Mouse (Mus musculus) intestine, embryonic 15.5 days (tissue): ENCODE measurements around the gene Foxo3. TPM values are rescaled to one million over a fixed set of nuclear protein-coding genes. Genes with fewer than 3 reads are reported as not detected.

Source experiments
- ATAC-seq: fragments of 200-750 bp; cut with Nextera tagmentation; 2 replicates; pipeline ENCODE4 v1.8.0; 2017; ENCODE audit warnings: moderate TSS enrichment, moderate library complexity
- H3K27ac ChIP-seq: fragments of 300-500 bp; sonication (generic); 2 replicates; pipeline ENCODE4 v1.5.1; 2015; ENCODE audit warnings: mild to moderate bottlenecking, inconsistent platforms
- H3K27me3 ChIP-seq: fragments of 300-500 bp; sonication (generic); replicated peaks from 2 replicates; pipeline ENCODE4 v1.6.1; 2015; ENCODE audit warnings: inconsistent platforms
- H3K36me3 ChIP-seq: fragments of 300-500 bp; sonication (generic); 2 replicates; pipeline ENCODE4 v1.6.1; 2015; ENCODE audit warnings: inconsistent platforms
- H3K4me1 ChIP-seq: fragments of 300-500 bp; sonication (generic); replicated peaks from 2 replicates; pipeline ENCODE4 v1.6.1; 2015; ENCODE audit warnings: inconsistent platforms
- H3K4me2 ChIP-seq: fragments of 300-500 bp; sonication (generic); replicated peaks from 2 replicates; pipeline ENCODE4 v1.6.1; 2015; ENCODE audit warnings: mild to moderate bottlenecking, inconsistent platforms
- H3K4me3 ChIP-seq: fragments of 300-500 bp; sonication (generic); replicated peaks from 2 replicates; pipeline ENCODE4 v1.5.1; 2015; ENCODE audit warnings: inconsistent platforms
- H3K9ac ChIP-seq: fragments of 300-500 bp; sonication (generic); 2 replicates; pipeline ENCODE4 v1.6.1; 2015; ENCODE audit warnings: inconsistent platforms
- H3K9me3 ChIP-seq: fragments of 300-500 bp; sonication (generic); 2 replicates; pipeline ENCODE4 v1.6.1; 2016; ENCODE audit warnings: inconsistent platforms
- WGBS: fragments of 180-500 bp; shearing (Covaris S2); methylation state at CpG from one replicate; pipeline ENCODE4 v1.1.7; 2015; 5-methylcytosine and 5-hydroxymethylcytosine counted together
- polyA plus RNA-seq: library from polyadenylated mRNA; unstranded; fragments of >200 nt; fragmentation: Nextera tagmentation; extraction: Ambion mirVana; gene quantifications from 2 replicates; pipeline ENCODE4 v1.2.1, GENCODE M21; 2015

The Foxo3 gene
- polyA plus RNA-seq, 1 experiment from 2014 or later = 7.6 TPM

DNA sequence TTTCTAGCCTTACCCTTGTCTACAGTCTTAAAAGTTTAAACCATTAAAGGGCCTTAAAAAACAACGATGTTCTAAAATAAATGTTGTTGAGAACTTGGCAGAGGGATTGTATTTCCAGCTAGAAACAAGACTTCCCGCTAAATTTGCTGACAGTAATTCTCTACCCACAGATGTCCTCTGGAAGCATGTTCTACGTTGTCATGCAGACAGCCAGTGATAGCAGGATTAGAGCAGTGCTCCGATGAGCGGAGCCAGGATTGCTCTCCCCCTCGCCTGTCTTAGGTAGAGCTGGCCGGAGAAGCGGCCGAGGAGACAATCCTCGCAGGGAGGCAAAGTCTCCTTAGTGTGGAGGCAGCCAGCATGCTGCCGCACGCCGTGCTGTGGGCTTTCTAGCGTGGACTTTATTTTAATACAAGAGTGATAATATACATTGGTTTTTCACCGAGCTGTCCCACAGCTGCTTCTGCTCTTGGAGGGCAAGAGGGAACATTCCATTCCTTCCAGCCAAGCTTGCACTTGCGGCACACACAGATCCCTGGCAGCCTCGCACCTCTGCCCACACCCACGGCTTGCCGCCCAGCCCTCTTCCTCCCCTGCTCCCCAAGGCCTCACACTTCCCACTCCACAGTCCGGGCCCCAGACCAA, 71.7 kb downstream of the Foxo3 start:
- Histone ChIP-seq H3K4me2 (peak overlapping the region; percentile 14; the same call in 1 of the 2 replicates), H3K9me3 (no peaks in the 10 kb centered on the region), H3K27ac (peak overlapping the region; percentile 72), H3K4me1 (peaks cover 36% of the 10 kb centered on the region), H3K27me3 (no peaks in the 10 kb centered on the region), H3K36me3 (no peaks in the 10 kb centered on the region), H3K9ac (no peak overlapping the region), H3K4me3 (no peak overlapping the region)
- ATAC-seq = peak; percentile 40; the same call in 1 of the 2 replicates
- 49% methylated on average over 20 of the region's 20 CpGs for WGBS

DNA sequence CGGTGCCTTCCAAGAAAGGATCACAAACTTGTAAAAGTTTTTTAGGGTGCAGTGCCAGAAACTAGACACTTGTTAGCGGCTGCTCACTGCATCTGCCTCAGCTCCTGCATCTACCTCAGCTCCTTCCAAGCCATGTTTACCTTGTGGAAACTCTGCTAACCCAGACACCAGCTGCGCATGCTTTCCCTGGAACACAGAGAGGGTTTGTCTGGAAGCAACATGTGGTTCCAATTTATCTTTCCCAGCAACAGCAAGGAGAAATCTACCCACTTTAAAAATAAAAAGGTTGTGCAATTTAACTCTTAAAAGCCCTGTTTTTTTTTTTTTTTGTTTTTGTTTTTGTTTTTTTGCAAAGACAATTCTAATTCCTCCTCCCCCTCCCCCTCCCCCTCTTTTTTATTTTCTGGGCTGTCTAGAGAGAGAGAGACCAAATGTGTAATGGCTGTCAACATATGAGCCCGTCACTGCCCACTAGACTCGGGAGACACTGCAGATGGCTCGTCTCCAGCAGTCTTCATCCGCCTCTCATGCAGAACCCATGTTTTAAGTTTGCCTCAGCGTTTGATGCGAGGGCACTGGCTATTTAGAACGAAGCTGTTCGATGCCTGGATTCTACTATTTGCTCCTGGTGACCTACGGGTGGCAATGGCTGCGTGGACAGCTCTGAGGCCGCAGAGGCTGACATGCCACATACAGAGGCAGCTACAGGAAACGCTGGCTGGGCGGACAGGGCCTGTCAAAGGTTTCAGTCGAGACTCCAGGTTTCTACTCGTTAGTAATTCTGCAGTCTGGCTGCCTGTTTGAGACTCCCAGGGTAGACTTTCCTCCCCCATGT, 73.0 kb downstream of the Foxo3 start:
- H3K27me3 ChIP-seq = no peaks in the 10 kb centered on the region
- H3K4me3 ChIP-seq = no peak overlapping the region
- no peak for ATAC-seq
- H3K36me3 ChIP-seq = no peaks in the 10 kb centered on the region
- H3K4me1 ChIP-seq = peaks cover 36% of the 10 kb centered on the region
- no peak overlapping the region for H3K9ac ChIP-seq
- WGBS = 49% methylated on average over 18 of the region's 18 CpGs
- H3K27ac ChIP-seq = peak overlapping the region; percentile 57
- no peaks in the 10 kb centered on the region for H3K9me3 ChIP-seq
- H3K4me2 ChIP-seq = no peak overlapping the region

DNA sequence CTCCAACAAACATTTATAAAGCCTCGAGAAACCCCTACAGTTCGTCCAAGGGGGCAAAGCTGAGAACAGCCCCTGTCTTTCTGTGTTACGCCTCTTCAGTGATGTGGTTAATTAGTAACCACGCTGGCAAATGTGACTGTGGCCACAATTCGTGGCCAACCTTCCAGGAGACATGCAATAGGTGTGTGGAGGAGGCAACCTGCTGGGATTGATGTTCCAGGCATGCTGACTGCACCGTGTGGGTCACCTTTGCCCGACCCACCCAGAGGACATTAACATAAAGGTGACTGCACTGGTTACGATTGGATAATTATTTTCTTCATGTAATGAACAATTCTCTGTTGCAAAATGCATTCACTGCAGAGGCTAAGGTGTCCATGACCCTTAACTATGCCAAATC, 74.0 kb downstream of the Foxo3 start:
- H3K27ac ChIP-seq = no peak overlapping the region
- WGBS = 57% methylated on average over 8 of the region's 8 CpGs

DNA sequence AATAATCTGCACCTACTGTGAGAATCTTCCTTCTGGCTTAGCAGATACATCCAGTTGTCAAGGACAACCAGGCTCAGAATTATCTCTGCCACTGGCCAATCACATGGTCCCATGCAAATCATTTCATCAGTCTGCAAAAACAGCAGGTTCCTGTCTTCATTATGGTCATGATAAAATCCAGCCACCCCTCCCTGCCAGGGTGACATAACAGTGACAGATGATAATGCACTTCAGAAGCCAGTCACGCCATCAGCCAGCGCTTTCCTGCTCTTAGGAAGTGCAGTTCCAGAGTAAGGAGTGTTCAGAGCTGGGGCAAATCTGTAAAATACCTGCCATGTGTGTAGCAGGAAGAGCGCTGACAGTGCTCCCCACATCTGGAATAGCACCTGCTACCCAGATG, 77.1 kb downstream of the Foxo3 start:
- Histone ChIP-seq H3K27me3 (no peaks in the 10 kb centered on the region), H3K36me3 (peaks cover 14% of the 10 kb centered on the region), H3K27ac (no peak overlapping the region), H3K4me2 (no peak overlapping the region), H3K9me3 (no peaks in the 10 kb centered on the region), H3K4me3 (no peak overlapping the region), H3K4me1 (peaks cover 37% of the 10 kb centered on the region), H3K9ac (no peak overlapping the region)
- 51% methylated on average over 3 of the region's 3 CpGs for WGBS
- ATAC-seq = no peak

More for the DNA sequence above, 74.0 kb downstream of the Foxo3 start:
- peak overlapping the region; percentile 22; the same call in 1 of the 2 replicates for H3K4me2 ChIP-seq
- peaks cover 2% of the 10 kb centered on the region for H3K36me3 ChIP-seq
- H3K9ac ChIP-seq = no peak overlapping the region
- H3K9me3 ChIP-seq = no peaks in the 10 kb centered on the region
- H3K4me1 ChIP-seq = peaks cover 36% of the 10 kb centered on the region
- ATAC-seq = peak; percentile 88
- no peak overlapping the region for H3K4me3 ChIP-seq
- no peaks in the 10 kb centered on the region for H3K27me3 ChIP-seq

DNA sequence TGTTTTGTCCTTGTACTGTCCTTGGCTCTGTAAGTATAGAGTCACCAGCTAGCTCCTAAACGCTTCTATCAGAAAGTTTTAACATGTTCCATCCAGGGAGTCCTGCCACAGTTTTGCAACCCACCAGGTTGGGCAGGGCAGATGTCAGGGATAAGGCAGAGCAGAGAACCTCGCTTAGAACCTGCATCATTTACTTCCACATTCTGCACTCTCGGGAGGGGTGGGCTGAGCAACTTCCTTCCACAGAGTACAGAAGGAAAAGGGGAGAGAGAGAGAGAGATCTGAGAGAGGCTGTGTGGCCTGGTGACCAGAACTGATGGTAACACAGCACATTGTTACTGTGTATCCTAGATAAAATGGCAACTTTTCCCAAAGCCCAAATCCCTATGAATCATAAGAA, 77.9 kb downstream of the Foxo3 start:
- Histone ChIP-seq H3K36me3 (peaks cover 14% of the 10 kb centered on the region), H3K9ac (no peak overlapping the region), H3K27ac (no peak overlapping the region), H3K9me3 (no peaks in the 10 kb centered on the region), H3K27me3 (no peaks in the 10 kb centered on the region), H3K4me3 (no peak overlapping the region), H3K4me1 (peaks cover 33% of the 10 kb centered on the region), H3K4me2 (no peak overlapping the region)
- ATAC-seq = no peak
- 61% methylated on average over 3 of the region's 3 CpGs for WGBS

DNA sequence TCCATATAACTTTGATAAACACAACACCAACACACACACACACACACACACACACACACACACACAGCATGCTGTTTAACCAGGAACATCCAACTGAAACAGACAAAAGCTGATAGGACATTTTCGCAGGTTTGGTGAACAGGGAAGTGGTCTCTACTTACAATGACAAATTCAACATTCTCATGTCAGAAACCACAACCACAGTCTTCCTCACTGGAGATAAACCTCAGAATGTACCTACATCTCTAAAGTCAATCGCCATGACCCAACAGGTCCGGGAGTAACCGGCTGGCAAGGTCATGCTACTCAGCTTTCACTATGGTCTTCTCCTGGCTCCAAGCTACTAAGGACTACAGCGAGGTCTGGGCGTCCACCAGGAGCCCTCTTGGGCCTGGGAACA, 81.8 kb downstream of the Foxo3 start:
- Histone ChIP-seq H3K27me3 (no peaks in the 10 kb centered on the region), H3K36me3 (peaks cover 14% of the 10 kb centered on the region), H3K27ac (no peak overlapping the region), H3K4me2 (no peak overlapping the region), H3K9me3 (no peaks in the 10 kb centered on the region), H3K4me3 (no peak overlapping the region), H3K4me1 (peaks cover 38% of the 10 kb centered on the region), H3K9ac (no peak overlapping the region)
- no peak for ATAC-seq
- 76% methylated on average over 6 of the region's 6 CpGs for WGBS

DNA sequence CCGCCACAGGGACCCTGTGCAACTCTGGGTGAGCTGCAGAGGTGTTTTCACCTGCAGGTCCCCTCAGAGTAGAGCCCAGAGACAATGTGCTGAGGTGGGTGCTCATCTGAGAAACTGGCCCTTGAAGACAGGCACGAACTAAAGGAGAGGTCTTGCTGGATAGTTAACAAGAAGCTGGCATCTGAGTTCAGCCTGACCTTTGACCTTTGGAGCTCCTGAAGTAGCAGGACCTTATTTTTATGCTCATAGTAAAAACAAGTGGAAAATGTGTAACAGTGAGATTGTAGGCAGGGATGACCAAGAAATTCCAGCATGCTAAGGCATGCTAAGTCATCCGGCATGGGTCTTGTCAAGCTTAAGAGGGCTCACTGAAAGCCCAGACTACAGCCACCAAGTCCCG, 82.6 kb downstream of the Foxo3 start:
- WGBS = 76% methylated on average over 4 of the region's 4 CpGs
- no peak for ATAC-seq
- H3K27ac ChIP-seq = no peak overlapping the region
- no peaks in the 10 kb centered on the region for H3K9me3 ChIP-seq
- H3K4me2 ChIP-seq = no peak overlapping the region
- H3K27me3 ChIP-seq = no peaks in the 10 kb centered on the region
- H3K4me1 ChIP-seq = peaks cover 42% of the 10 kb centered on the region
- no peak overlapping the region for H3K4me3 ChIP-seq
- peaks cover 14% of the 10 kb centered on the region for H3K36me3 ChIP-seq
- no peak overlapping the region for H3K9ac ChIP-seq

DNA sequence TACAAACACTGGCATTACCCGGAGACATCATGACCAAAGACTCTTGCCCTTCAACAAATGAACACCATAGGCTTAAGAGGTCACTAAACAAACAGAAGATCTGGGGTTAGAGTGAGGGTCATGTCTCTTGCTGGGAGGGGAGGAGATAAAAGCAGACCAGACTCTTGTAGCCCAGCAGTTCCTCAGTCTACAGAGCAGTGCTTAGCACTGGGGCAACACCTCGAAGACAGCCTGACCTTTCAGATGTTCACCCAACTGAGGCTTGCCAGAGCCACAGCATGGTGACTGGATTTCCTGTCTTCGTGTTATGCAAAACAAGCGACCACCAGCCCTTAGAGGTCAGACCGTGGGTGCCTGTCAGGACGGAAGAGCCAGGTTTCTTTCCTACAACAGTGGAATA, 83.6 kb downstream of the Foxo3 start:
- Histone ChIP-seq H3K27me3 (no peaks in the 10 kb centered on the region), H3K4me1 (peaks cover 42% of the 10 kb centered on the region), H3K9ac (no peak overlapping the region), H3K4me3 (no peak overlapping the region), H3K27ac (no peak overlapping the region), H3K36me3 (peaks cover 14% of the 10 kb centered on the region), H3K4me2 (no peak overlapping the region), H3K9me3 (no peaks in the 10 kb centered on the region)
- WGBS = 24% methylated on average over 6 of the region's 6 CpGs
- no peak for ATAC-seq

DNA sequence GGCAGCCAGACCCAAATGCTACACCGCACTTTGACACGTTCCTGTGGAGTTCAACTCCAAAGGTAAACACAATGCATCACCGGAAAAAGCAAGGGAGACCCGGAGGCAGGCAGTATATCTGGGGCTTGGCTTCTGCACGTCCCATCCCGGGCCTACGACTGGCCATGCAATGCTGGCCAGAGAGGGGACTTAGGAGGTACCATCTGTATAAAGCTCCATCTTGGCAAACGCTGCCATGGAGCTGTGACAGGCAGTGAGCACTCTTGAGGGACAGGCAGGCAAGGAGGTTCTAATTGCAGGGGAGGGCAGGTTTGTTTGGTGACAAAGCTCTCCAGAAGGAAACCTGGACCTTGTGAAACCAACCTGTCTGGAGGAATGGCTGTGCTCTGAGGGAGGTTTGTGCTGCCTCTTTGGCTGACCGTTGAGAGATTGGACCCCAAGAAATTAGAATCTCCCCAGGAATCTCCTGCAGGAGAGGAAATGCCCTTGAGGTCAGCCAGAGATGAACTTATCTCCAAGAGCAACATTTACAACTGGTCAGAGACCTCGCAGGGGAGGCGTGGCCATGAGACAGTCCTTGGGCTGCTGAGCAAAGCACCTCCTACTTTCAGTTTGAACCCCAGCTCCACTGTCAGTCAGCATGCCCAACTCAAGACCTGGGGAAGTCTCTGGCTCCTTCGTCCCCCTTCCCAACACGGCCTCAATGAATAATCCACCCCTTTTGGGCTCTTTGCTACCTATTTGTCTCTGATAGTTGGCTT, 86.7 kb downstream of the Foxo3 start:
- Histone ChIP-seq H3K9me3 (no peaks in the 10 kb centered on the region), H3K27me3 (no peaks in the 10 kb centered on the region), H3K4me2 (no peak overlapping the region; the same call in 1 of the 2 replicates), H3K4me1 (peaks cover 36% of the 10 kb centered on the region), H3K9ac (no peak overlapping the region; the same call in 1 of the 2 replicates), H3K27ac (no peak overlapping the region), H3K36me3 (peaks cover 9% of the 10 kb centered on the region; the same call in 1 of the 2 replicates), H3K4me3 (no peak overlapping the region)
- ATAC-seq = peak; percentile 57; the same call in 1 of the 2 replicates
- WGBS = 42% methylated on average over 13 of the region's 13 CpGs

DNA sequence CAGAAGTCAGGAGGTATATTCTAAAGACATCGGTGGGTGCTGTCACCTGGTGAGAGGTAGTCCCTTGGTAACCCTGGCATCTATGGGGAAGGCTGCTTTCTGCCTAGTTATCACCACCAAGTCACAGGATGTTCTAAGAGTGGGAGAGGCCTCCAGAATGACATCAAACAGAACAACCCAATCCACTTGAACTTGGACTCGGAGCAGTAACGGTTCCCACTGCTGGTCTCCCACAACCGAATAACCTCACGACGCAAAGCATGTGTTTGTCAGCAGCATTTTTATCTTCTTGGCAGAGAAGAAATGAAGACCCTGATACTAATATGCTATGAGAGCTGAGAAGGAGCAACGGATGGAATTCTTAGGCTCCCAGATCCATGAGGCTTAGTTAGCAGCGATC, 87.5 kb downstream of the Foxo3 start:
- 61% methylated on average over 8 of the region's 8 CpGs for WGBS
- Histone ChIP-seq H3K27me3 (no peaks in the 10 kb centered on the region), H3K9me3 (no peaks in the 10 kb centered on the region), H3K9ac (no peak overlapping the region), H3K27ac (no peak overlapping the region), H3K4me2 (no peak overlapping the region), H3K4me3 (no peak overlapping the region), H3K36me3 (peaks cover 14% of the 10 kb centered on the region), H3K4me1 (peaks cover 36% of the 10 kb centered on the region)
- no peak for ATAC-seq

DNA sequence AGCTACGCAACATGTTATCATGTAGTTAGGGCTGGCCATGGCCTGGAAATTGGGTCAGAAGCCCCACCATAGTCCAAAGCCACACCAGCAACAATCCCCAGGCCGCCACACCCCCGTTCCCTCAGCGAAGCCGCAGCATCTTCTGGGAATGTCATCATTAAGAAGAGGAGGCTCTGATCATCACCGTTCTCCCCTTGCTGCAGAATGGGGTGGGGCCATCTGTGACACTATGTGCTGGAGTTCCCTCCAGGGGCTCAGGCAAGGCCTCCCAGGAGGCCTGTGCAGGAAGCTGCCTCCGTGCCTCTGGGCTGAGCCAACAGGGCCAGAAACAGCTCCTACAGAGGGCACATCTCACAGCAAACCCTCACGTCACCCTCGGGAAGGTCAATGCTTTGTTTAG, 88.5 kb downstream of the Foxo3 start:
- no peak overlapping the region for H3K27ac ChIP-seq
- peaks cover 30% of the 10 kb centered on the region for H3K4me1 ChIP-seq
- no peak overlapping the region for H3K9ac ChIP-seq
- no peak for ATAC-seq
- peaks cover 20% of the 10 kb centered on the region for H3K36me3 ChIP-seq
- WGBS = 61% methylated on average over 9 of the region's 9 CpGs
- no peak overlapping the region for H3K4me2 ChIP-seq
- H3K4me3 ChIP-seq = no peak overlapping the region
- no peaks in the 10 kb centered on the region for H3K9me3 ChIP-seq
- no peaks in the 10 kb centered on the region for H3K27me3 ChIP-seq

DNA sequence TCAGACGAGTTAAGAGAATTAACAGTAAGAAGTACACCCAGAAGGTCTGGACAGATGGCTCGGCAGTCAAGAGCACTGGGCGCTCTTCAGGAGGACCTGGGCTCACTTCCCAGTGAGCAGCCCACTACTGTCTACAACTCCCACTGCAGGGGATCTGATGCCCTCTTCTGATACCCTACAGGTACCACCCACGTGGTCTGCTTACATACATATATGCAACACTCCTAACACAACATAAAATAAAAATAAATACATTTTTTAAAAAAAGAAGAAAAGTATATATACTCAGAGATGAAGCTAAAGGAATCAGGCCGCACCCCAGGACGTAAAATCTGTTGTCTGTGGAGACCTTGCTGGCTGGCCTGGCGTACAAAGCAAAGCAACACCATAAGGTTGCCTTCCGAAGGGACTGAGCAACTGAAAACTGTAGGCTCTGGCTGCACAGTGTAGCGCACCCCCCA, 89.6 kb downstream of the Foxo3 start:
- H3K9ac ChIP-seq = no peak overlapping the region
- no peak overlapping the region for H3K27ac ChIP-seq
- peaks cover 26% of the 10 kb centered on the region for H3K4me1 ChIP-seq
- no peaks in the 10 kb centered on the region for H3K27me3 ChIP-seq
- no peak for ATAC-seq
- H3K36me3 ChIP-seq = peaks cover 22% of the 10 kb centered on the region
- H3K4me2 ChIP-seq = no peak overlapping the region
- no peak overlapping the region for H3K4me3 ChIP-seq
- 82% methylated on average over 9 of the region's 9 CpGs for WGBS
- no peaks in the 10 kb centered on the region for H3K9me3 ChIP-seq
